Mouse (Mus musculus): ENCODE measurements around the gene Zdhhc23. TPM values are rescaled to one million over a fixed set of nuclear protein-coding genes. Genes with fewer than 3 reads are reported as not detected.

The Zdhhc23 gene
- polyA plus RNA-seq, 1 experiment, result 2.3 TPM

- no peak for TF ChIP-seq POLR2A (IDR thresholded peaks at IDR 0.05; ENCODE audit: low read depth, low read length)
- no peak for TF ChIP-seq CTCF (IDR thresholded peaks at IDR 0.05; ENCODE audit: extremely low read depth, insufficient read depth, insufficient read length, insufficient replicate concordance)
- no peak overlapping the region for H3K27ac ChIP-seq (ENCODE audit: insufficient read depth, low read length)
- no peaks in the 10 kb centered on the region for H3K27me3 ChIP-seq (ENCODE audit: control insufficient read depth, insufficient read depth, low read length)
- H3K4me1 ChIP-seq (ENCODE audit: control insufficient read depth, insufficient read depth, insufficient read length), result no peaks in the 10 kb centered on the region
- no peaks in the 10 kb centered on the region for H3K36me3 ChIP-seq (ENCODE audit: control insufficient read depth, insufficient read depth, low read length)
- WGBS, result 93% methylated on average over 4 of the region's 4 CpGs
- H3K4me3 ChIP-seq (ENCODE audit: extremely low read depth, insufficient read depth, insufficient read length), result no peak overlapping the region
- no peak for DNase-seq (ENCODE audit: low read depth in 1 of 2, low spot score in 2 of 2)
These were observed 38.1 kb upstream of the Zdhhc23 start for GRCm38 (mm10) chr16:44017707-44018106.

- peak overlapping the region; percentile 44 for H3K4me3 ChIP-seq (ENCODE audit: extremely low read depth, insufficient read depth, insufficient read length)
- WGBS, result 7% methylated on average over 11 of the region's 11 CpGs
These were observed 36.6 kb upstream of the Zdhhc23 start for GRCm38 (mm10) chr16:44016164-44016563.

GRCm38 (mm10) chr16:44015416-44016158 lies 36.0 kb upstream of the Zdhhc23 start:
- H3K4me1 ChIP-seq (ENCODE audit: control insufficient read depth, insufficient read depth, insufficient read length), result no peaks in the 10 kb centered on the region
- H3K36me3 ChIP-seq (ENCODE audit: control insufficient read depth, insufficient read depth, low read length), result no peaks in the 10 kb centered on the region
- TF ChIP-seq POLR2A (IDR thresholded peaks at IDR 0.05; ENCODE audit: low read depth, low read length), result no peak
- no peak for TF ChIP-seq CTCF (IDR thresholded peaks at IDR 0.05; ENCODE audit: extremely low read depth, insufficient read depth, insufficient read length, insufficient replicate concordance)
- H3K27me3 ChIP-seq (ENCODE audit: control insufficient read depth, insufficient read depth, low read length), result no peaks in the 10 kb centered on the region
- WGBS, result 30% methylated on average over 16 of the region's 16 CpGs
- no peak for DNase-seq (ENCODE audit: low read depth in 1 of 2, low spot score in 2 of 2)
- peak overlapping the region; percentile 44 for H3K4me3 ChIP-seq (ENCODE audit: extremely low read depth, insufficient read depth, insufficient read length)
- H3K27ac ChIP-seq (ENCODE audit: insufficient read depth, low read length), result no peak overlapping the region

More at GRCm38 (mm10) chr16:44016164-44016563, 36.6 kb upstream of the Zdhhc23 start:
- Histone ChIP-seq H3K36me3 (ENCODE audit: control insufficient read depth, insufficient read depth, low read length) (no peaks in the 10 kb centered on the region), H3K4me1 (ENCODE audit: control insufficient read depth, insufficient read depth, insufficient read length) (no peaks in the 10 kb centered on the region), H3K27ac (ENCODE audit: insufficient read depth, low read length) (no peak overlapping the region), H3K27me3 (ENCODE audit: control insufficient read depth, insufficient read depth, low read length) (no peaks in the 10 kb centered on the region)
- TF ChIP-seq POLR2A (IDR thresholded peaks at IDR 0.05; ENCODE audit: low read depth, low read length) (no peak), CTCF (IDR thresholded peaks at IDR 0.05; ENCODE audit: extremely low read depth, insufficient read depth, insufficient read length, insufficient replicate concordance) (no peak)
- peak; percentile 30 for DNase-seq (ENCODE audit: low read depth in 1 of 2, low spot score in 2 of 2)

- Histone ChIP-seq H3K36me3 (ENCODE audit: control insufficient read depth, insufficient read depth, low read length) (peaks cover 1% of the 10 kb centered on the region; the same call in 1 of the 2 replicates), H3K4me1 (ENCODE audit: control insufficient read depth, insufficient read depth, insufficient read length) (no peaks in the 10 kb centered on the region), H3K27me3 (ENCODE audit: control insufficient read depth, insufficient read depth, low read length) (no peaks in the 10 kb centered on the region), H3K27ac (ENCODE audit: insufficient read depth, low read length) (no peak overlapping the region), H3K4me3 (ENCODE audit: extremely low read depth, insufficient read depth, insufficient read length) (no peak overlapping the region)
- DNase-seq (ENCODE audit: low read depth in 1 of 2, low spot score in 2 of 2), result no peak
- WGBS, result 88% methylated on average over 5 of the region's 5 CpGs
- TF ChIP-seq CTCF (IDR thresholded peaks at IDR 0.05; ENCODE audit: extremely low read depth, insufficient read depth, insufficient read length, insufficient replicate concordance), result no peak
- TF ChIP-seq POLR2A (IDR thresholded peaks at IDR 0.05; ENCODE audit: low read depth, low read length), result no peak
These were observed 31.4 kb upstream of the Zdhhc23 start for GRCm38 (mm10) chr16:44011010-44011409.

- H3K27ac ChIP-seq (ENCODE audit: insufficient read depth, low read length), result no peak overlapping the region
- no peak for TF ChIP-seq POLR2A (IDR thresholded peaks at IDR 0.05; ENCODE audit: low read depth, low read length)
- TF ChIP-seq CTCF (IDR thresholded peaks at IDR 0.05; ENCODE audit: extremely low read depth, insufficient read depth, insufficient read length, insufficient replicate concordance), result no peak
- H3K4me1 ChIP-seq (ENCODE audit: control insufficient read depth, insufficient read depth, insufficient read length), result no peaks in the 10 kb centered on the region
- H3K4me3 ChIP-seq (ENCODE audit: extremely low read depth, insufficient read depth, insufficient read length), result no peak overlapping the region
- WGBS, result 71% methylated on average over 5 of the region's 5 CpGs
- DNase-seq (ENCODE audit: low read depth in 1 of 2, low spot score in 2 of 2), result no peak
- peaks cover 1% of the 10 kb centered on the region; the same call in 1 of the 2 replicates for H3K36me3 ChIP-seq (ENCODE audit: control insufficient read depth, insufficient read depth, low read length)
- H3K27me3 ChIP-seq (ENCODE audit: control insufficient read depth, insufficient read depth, low read length), result no peaks in the 10 kb centered on the region
These were observed 22.5 kb upstream of the Zdhhc23 start for GRCm38 (mm10) chr16:44002086-44002485.

GRCm38 (mm10) chr16:43999541-43999940 lies 19.9 kb upstream of the Zdhhc23 start:
- Histone ChIP-seq H3K4me3 (ENCODE audit: extremely low read depth, insufficient read depth, insufficient read length) (no peak overlapping the region), H3K36me3 (ENCODE audit: control insufficient read depth, insufficient read depth, low read length) (no peaks in the 10 kb centered on the region; the same call in 1 of the 2 replicates), H3K4me1 (ENCODE audit: control insufficient read depth, insufficient read depth, insufficient read length) (no peaks in the 10 kb centered on the region), H3K27ac (ENCODE audit: insufficient read depth, low read length) (no peak overlapping the region), H3K27me3 (ENCODE audit: control insufficient read depth, insufficient read depth, low read length) (no peaks in the 10 kb centered on the region)
- no peak for DNase-seq (ENCODE audit: low read depth in 1 of 2, low spot score in 2 of 2)
- 91% methylated on average over 5 of the region's 5 CpGs for WGBS
- TF ChIP-seq CTCF (IDR thresholded peaks at IDR 0.05; ENCODE audit: extremely low read depth, insufficient read depth, insufficient read length, insufficient replicate concordance) (no peak), POLR2A (IDR thresholded peaks at IDR 0.05; ENCODE audit: low read depth, low read length) (no peak)

GRCm38 (mm10) chr16:43999111-43999510 lies 19.5 kb upstream of the Zdhhc23 start:
- Histone ChIP-seq H3K36me3 (ENCODE audit: control insufficient read depth, insufficient read depth, low read length) (no peaks in the 10 kb centered on the region; the same call in 1 of the 2 replicates), H3K4me1 (ENCODE audit: control insufficient read depth, insufficient read depth, insufficient read length) (no peaks in the 10 kb centered on the region), H3K4me3 (ENCODE audit: extremely low read depth, insufficient read depth, insufficient read length) (no peak overlapping the region), H3K27ac (ENCODE audit: insufficient read depth, low read length) (no peak overlapping the region), H3K27me3 (ENCODE audit: control insufficient read depth, insufficient read depth, low read length) (no peaks in the 10 kb centered on the region)
- DNase-seq (ENCODE audit: low read depth in 1 of 2, low spot score in 2 of 2), result no peak
- TF ChIP-seq CTCF (IDR thresholded peaks at IDR 0.05; ENCODE audit: extremely low read depth, insufficient read depth, insufficient read length, insufficient replicate concordance), result no peak
- TF ChIP-seq POLR2A (IDR thresholded peaks at IDR 0.05; ENCODE audit: low read depth, low read length), result no peak
- WGBS, result 89% methylated on average over 8 of the region's 8 CpGs
